Mouse (Mus musculus) bone marrow macrophage, adult 2 months (primary cell): ENCODE results near the gene Calcrl.

ENCODE experiments used
- CTCF ChIP-seq: IDR thresholded peaks from 2 replicates; pipeline ENCODE4 v1.5.1; 2012; ENCODE audit warnings: low read depth, mild to moderate bottlenecking, low read length, moderate library complexity
- POLR2A ChIP-seq: IDR thresholded peaks from 2 replicates; pipeline ENCODE4 v1.6.1; 2012; ENCODE audit warnings: mild to moderate bottlenecking, low read depth, low read length, borderline replicate concordance

DNA sequence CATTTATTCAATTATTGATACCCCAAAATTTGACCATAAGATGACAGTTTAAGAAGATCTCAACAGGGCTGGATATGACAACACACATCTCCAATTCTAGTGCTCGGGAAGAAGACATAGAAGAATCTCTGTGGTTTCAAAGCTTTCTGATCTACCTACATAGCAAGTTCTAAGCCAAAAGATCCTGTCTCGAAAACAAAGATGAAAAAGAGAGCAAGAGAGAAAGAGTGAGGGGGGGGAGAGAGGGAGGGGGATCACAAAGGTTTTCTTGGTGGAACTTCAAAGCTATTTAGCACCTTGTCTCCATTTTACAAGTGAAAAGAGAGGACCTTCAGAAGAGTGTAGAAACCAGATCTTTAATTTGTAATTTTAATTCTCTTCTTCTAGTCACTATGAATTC is 77.8 kb downstream of the Calcrl start:
- TF ChIP-seq POLR2A (no peak), CTCF (no peak)
